In genomic region chrX:106027343-106027674, GRCm38 (mm10) we compare ENCODE assay signal across 8 mouse cellular contexts. TPM values are rescaled to one million over a fixed set of nuclear protein-coding genes. Genes with fewer than 3 reads are reported as not detected.
DNase-seq lines count a peak whose midpoint lies in the region; ATAC-seq lines count a peak whose summit lies in the region.

No protein-coding gene starts in this region.

- no peaks in the 10 kb centered on the region for H3K9me3 ChIP-seq in neural tube, embryonic 11.5 days (ENCODE audit: control insufficient read depth, low read length)
- no peaks in the 10 kb centered on the region for H3K9me3 ChIP-seq in forebrain, embryonic 12.5 days
- H3K9me3 ChIP-seq in limb, embryonic 15.5 days: no peaks in the 10 kb centered on the region
- no peaks in the 10 kb centered on the region for H3K9me3 ChIP-seq in stomach, embryonic 14.5 days (ENCODE audit: control insufficient read depth, low read depth, low read length)

- H3K36me3 ChIP-seq in neural tube, embryonic 11.5 days (ENCODE audit: control insufficient read depth, insufficient read depth, low read length): no peaks in the 10 kb centered on the region
- H3K36me3 ChIP-seq in forebrain, embryonic 12.5 days (replicated peaks): no peaks in the 10 kb centered on the region
- H3K36me3 ChIP-seq in limb, embryonic 15.5 days: no peaks in the 10 kb centered on the region
- no peaks in the 10 kb centered on the region for H3K36me3 ChIP-seq in stomach, embryonic 14.5 days (ENCODE audit: control insufficient read depth, insufficient read depth, low read length)

- H3K4me1 ChIP-seq in neural tube, embryonic 11.5 days (ENCODE audit: control insufficient read depth, insufficient read depth, low read length): no peaks in the 10 kb centered on the region
- H3K4me1 ChIP-seq in forebrain, embryonic 12.5 days: peaks cover 2% of the 10 kb centered on the region
- H3K4me1 ChIP-seq in limb, embryonic 15.5 days: no peaks in the 10 kb centered on the region
- H3K4me1 ChIP-seq in stomach, embryonic 14.5 days (ENCODE audit: control insufficient read depth, insufficient read depth, low read length): no peaks in the 10 kb centered on the region

- peak overlapping the region; percentile 43 for H3K4me2 ChIP-seq in neural tube, embryonic 11.5 days (ENCODE audit: low read depth)
- peak overlapping the region; percentile 50 for H3K4me2 ChIP-seq in forebrain, embryonic 12.5 days
- H3K4me2 ChIP-seq in limb, embryonic 15.5 days: peak overlapping the region; percentile 42; the same call in 1 of the 2 replicates
- peak overlapping the region; percentile 43; the same call in 1 of the 2 replicates for H3K4me2 ChIP-seq in stomach, embryonic 14.5 days (replicated peaks; ENCODE audit: low read depth, low read length)

- 0 out of 2 replicates have a peak overlapping the region, but pooled peaks have one; percentile 27 for H3K27ac ChIP-seq in neural tube, embryonic 11.5 days (ENCODE audit: low read depth, low read length)
- H3K27ac ChIP-seq in forebrain, embryonic 12.5 days: peak overlapping the region; percentile 53
- H3K27ac ChIP-seq in limb, embryonic 15.5 days: peak overlapping the region; percentile 70; the same call in 1 of the 2 replicates
- peak overlapping the region; percentile 59; the same call in 1 of the 2 replicates for H3K27ac ChIP-seq in stomach, embryonic 14.5 days (ENCODE audit: low read length)

- peak overlapping the region; percentile 54 for H3K9ac ChIP-seq in neural tube, embryonic 11.5 days (ENCODE audit: low read length)
- H3K9ac ChIP-seq in forebrain, embryonic 12.5 days: peak overlapping the region; percentile 59
- H3K9ac ChIP-seq in limb, embryonic 15.5 days: peak overlapping the region; percentile 32; the same call in 1 of the 2 replicates
- H3K9ac ChIP-seq in stomach, embryonic 14.5 days (replicated peaks; ENCODE audit: low read depth, low read length): peak overlapping the region; percentile 43

- DNase-seq in neural tube, embryonic 11.5 days (ENCODE audit: low spot score): no peak
- no peak for DNase-seq in neural tube, embryonic 10.5 days (ENCODE audit: extremely low spot score, low spot score)
- DNase-seq in left cerebral cortex, adult 18-20 months (ENCODE audit: low spot score in 2 of 2): no peak
- no peak for DNase-seq in layer of hippocampus, postnatal 10 days (ENCODE audit: low spot score in 2 of 2)

- 25% methylated on average over 8 of the region's 8 CpGs for WGBS in neural tube, embryonic 11.5 days
- 28% methylated on average over 8 of the region's 8 CpGs for WGBS in forebrain, embryonic 12.5 days
- WGBS in limb, embryonic 15.5 days: 25% methylated on average over 8 of the region's 8 CpGs
- 22% methylated on average over 8 of the region's 8 CpGs for WGBS in stomach, embryonic 14.5 days

- ATAC-seq in neural tube, embryonic 11.5 days (ENCODE audit: insufficient read depth, low FRiP score, low TSS enrichment): 0 out of 2 replicates have a peak, but pooled peaks have one; percentile 36
- no peak for ATAC-seq in forebrain, embryonic 12.5 days (ENCODE audit: low FRiP score)
- no peak for ATAC-seq in limb, embryonic 15.5 days (ENCODE audit: insufficient number of reproducible peaks, low FRiP score, low TSS enrichment, low read depth)
- no peak; the same call in 1 of the 2 replicates for ATAC-seq in stomach, embryonic 14.5 days (ENCODE audit: insufficient number of reproducible peaks, insufficient read depth, low FRiP score, low read depth)
- ATAC-seq in erythroid progenitor cell, adult 5-6 weeks (replicated peaks; ENCODE audit: low FRiP score, poor library complexity, severe bottlenecking): no peak; the same call in 1 of the 2 replicates

- peak overlapping the region; percentile 46 for H3K4me3 ChIP-seq in neural tube, embryonic 11.5 days (ENCODE audit: low read depth, low read length)
- H3K4me3 ChIP-seq in forebrain, embryonic 12.5 days (replicated peaks): peak overlapping the region; percentile 49
- H3K4me3 ChIP-seq in limb, embryonic 15.5 days: peak overlapping the region; percentile 49
- H3K4me3 ChIP-seq in stomach, embryonic 14.5 days (ENCODE audit: low read depth, low read length): peak overlapping the region; percentile 50

- no peaks in the 10 kb centered on the region for H3K27me3 ChIP-seq in neural tube, embryonic 11.5 days (ENCODE audit: control insufficient read depth, insufficient read depth, low read length)
- H3K27me3 ChIP-seq in forebrain, embryonic 12.5 days: peaks cover 3% of the 10 kb centered on the region; the same call in 1 of the 2 replicates
- H3K27me3 ChIP-seq in limb, embryonic 15.5 days: no peaks in the 10 kb centered on the region
- H3K27me3 ChIP-seq in stomach, embryonic 14.5 days (ENCODE audit: control insufficient read depth, insufficient read depth, low read length): no peaks in the 10 kb centered on the region

RNA-seq across cellular contexts. Expression of gene Atp7a, which starts 0.2 kb away (rescaled TPM):
- polyA plus RNA-seq in neural tube, embryonic 11.5 days (2014; fragmentation: Nextera tagmentation; extraction: Ambion mirVana): 32.7 and 33.7 TPM in 2 replicates
- polyA plus RNA-seq in forebrain, embryonic 12.5 days (2016; fragmentation: Nextera tagmentation; extraction: Ambion mirVana): 24.8 and 25.0 TPM in 2 replicates
- polyA plus RNA-seq in limb, embryonic 15.5 days (2015; fragmentation: Nextera tagmentation; extraction: Ambion mirVana): 23.0 and 24.0 TPM in 2 replicates
- 39.3 and 40.2 TPM in 2 replicates for polyA plus RNA-seq in stomach, embryonic 14.5 days (2014; fragmentation: Nextera tagmentation; extraction: Ambion mirVana)
- total RNA-seq in erythroid progenitor cell, adult 5-6 weeks (2015; ENCODE audit: low replicate concordance): 2.9 and 3.8 TPM in 2 replicates
- 2.8 and 5.4 TPM in 2 replicates for total RNA-seq in erythroid progenitor cell, adult 5-6 weeks (2017; ENCODE audit: low replicate concordance)
- total RNA-seq in left cerebral cortex, adult 18-20 months (2021): 1 to 10 TPM; 7.2 to 8.3 TPM
- 10 to 100 TPM in 1 of 2 experiments, 1 to 10 TPM in 1; 9.8 to 10.5 TPM for total RNA-seq in layer of hippocampus, postnatal 10 days (2021)

RNA-seq across cellular contexts. Expression of gene Cox7b, which starts 11.8 kb away (rescaled TPM):
- 311 and 328 TPM in 2 replicates for polyA plus RNA-seq in neural tube, embryonic 11.5 days (2014; fragmentation: Nextera tagmentation; extraction: Ambion mirVana)
- polyA plus RNA-seq in forebrain, embryonic 12.5 days (2016; fragmentation: Nextera tagmentation; extraction: Ambion mirVana): 284 and 287 TPM in 2 replicates
- 342 and 357 TPM in 2 replicates for polyA plus RNA-seq in limb, embryonic 15.5 days (2015; fragmentation: Nextera tagmentation; extraction: Ambion mirVana)
- polyA plus RNA-seq in stomach, embryonic 14.5 days (2014; fragmentation: Nextera tagmentation; extraction: Ambion mirVana): 392 and 401 TPM in 2 replicates
- 69.2 and 110 TPM in 2 replicates for total RNA-seq in erythroid progenitor cell, adult 5-6 weeks (2015; ENCODE audit: low replicate concordance)
- total RNA-seq in erythroid progenitor cell, adult 5-6 weeks (2017; ENCODE audit: low replicate concordance): 104 and 107 TPM in 2 replicates
- total RNA-seq in left cerebral cortex, adult 18-20 months (2021): 100 to 1,000 TPM; 314 to 326 TPM
- total RNA-seq in layer of hippocampus, postnatal 10 days (2021): 100 to 1,000 TPM; 304 to 332 TPM

RNA-seq across cellular contexts. Expression of gene Magt1, which starts 15.6 kb away (rescaled TPM):
- 47.5 and 47.9 TPM in 2 replicates for polyA plus RNA-seq in neural tube, embryonic 11.5 days (2014; fragmentation: Nextera tagmentation; extraction: Ambion mirVana)
- polyA plus RNA-seq in forebrain, embryonic 12.5 days (2016; fragmentation: Nextera tagmentation; extraction: Ambion mirVana): 33.5 and 38.3 TPM in 2 replicates
- polyA plus RNA-seq in limb, embryonic 15.5 days (2015; fragmentation: Nextera tagmentation; extraction: Ambion mirVana): 64.2 and 64.4 TPM in 2 replicates
- polyA plus RNA-seq in stomach, embryonic 14.5 days (2014; fragmentation: Nextera tagmentation; extraction: Ambion mirVana): 68.6 and 73.6 TPM in 2 replicates
- total RNA-seq in erythroid progenitor cell, adult 5-6 weeks (2015; ENCODE audit: low replicate concordance): 16.6 and 18.4 TPM in 2 replicates
- 20.3 and 37.4 TPM in 2 replicates for total RNA-seq in erythroid progenitor cell, adult 5-6 weeks (2017; ENCODE audit: low replicate concordance)
- total RNA-seq in left cerebral cortex, adult 18-20 months (2021): 10 to 100 TPM; 12.5 to 12.6 TPM
- total RNA-seq in layer of hippocampus, postnatal 10 days (2021): 10 to 100 TPM; 14.5 to 21.5 TPM
